Mouse (Mus musculus) heart, adult 2 months (tissue): ENCODE measurements at regions not wholly inside any gene's neighbourhood (a gene's known extent, or its start where the extent isn't known, plus 50 kb on each side); places are given as distances from the start of the nearest gene placed in this dataset.

ENCODE experiments used
- CTCF ChIP-seq: fragments of 200-600 bp; IDR thresholded peaks from 2 replicates; pipeline ENCODE4 v1.8.1; 2022; ENCODE audit warnings: antibody characterized with exemption, mild to moderate bottlenecking, moderate library complexity
- EP300 ChIP-seq: fragments of 200-500 bp; IDR thresholded peaks from 2 replicates; pipeline ENCODE4 v1.6.1; 2011; ENCODE audit warnings: low read depth, low read length, control low read depth; ENCODE audit not compliant: insufficient read depth
- POLR2A ChIP-seq: fragments of 200-500 bp; IDR thresholded peaks from 2 replicates; pipeline ENCODE4 v1.6.1; 2011; ENCODE audit warnings: mild to moderate bottlenecking, low read depth, low read length, control low read depth; ENCODE audit not compliant: insufficient read depth

DNA sequence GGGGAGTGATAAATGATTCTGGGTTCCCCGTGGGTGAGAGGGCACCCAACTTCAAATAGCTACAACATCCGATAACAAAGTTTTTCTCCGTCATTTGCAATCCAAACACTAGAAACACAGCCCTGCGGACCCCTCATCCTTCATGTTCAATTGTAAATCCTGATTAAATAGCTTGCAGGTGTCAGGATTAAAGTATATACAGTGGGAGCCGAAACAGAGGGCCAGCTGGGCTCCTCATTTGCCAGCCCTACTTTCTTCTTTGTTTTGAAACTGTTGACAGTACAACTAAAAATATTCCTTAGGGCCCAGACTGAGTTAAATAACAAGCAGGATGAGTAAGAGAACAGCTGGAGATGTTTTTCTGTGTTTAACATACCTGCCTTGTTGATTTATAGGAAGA, 95.5 kb downstream of the Polr2m start:
- TF ChIP-seq EP300 (no peak), CTCF (no peak), POLR2A (no peak)
